Mouse (Mus musculus) brown adipose tissue, adult 24 weeks (tissue): Measurements from ENCODE around the gene Uevld. TPM values are rescaled to one million over a fixed set of nuclear protein-coding genes. Genes with fewer than 3 reads are reported as not detected.
A peak's percentile ranks its signal among the peaks of the same experiment; 100 is the strongest.
"Not testable (repeated sequence)": the region's sequence is repeated elsewhere in the genome, so short reads cannot be mapped to it uniquely, and the experiment has no call there.

Experiments
- H3K27ac ChIP-seq: fragments of 200-500 bp; replicated peaks from 2 replicates; pipeline ENCODE4 v1.5.1; 2012; ENCODE audit warnings: low read depth, mild to moderate bottlenecking, low read length
- H3K4me1 ChIP-seq: fragments of 200-500 bp; 2 replicates; pipeline ENCODE4 v1.6.1; 2012; ENCODE audit warnings: low read length, mixed read lengths; ENCODE audit not compliant: control insufficient read depth, insufficient read depth, insufficient read length
- H3K4me3 ChIP-seq: fragments of 200-500 bp; 2 replicates; pipeline ENCODE4 v1.5.1; 2012; ENCODE audit warnings: low read depth, mild to moderate bottlenecking, low read length, moderate library complexity; ENCODE audit not compliant: insufficient read depth
- polyA plus RNA-seq: library from polyadenylated mRNA; stranded (reverse); fragments of >200 nt; gene quantifications from 2 replicates; pipeline ENCODE4 v1.2.4, GENCODE M21; 2012; ENCODE audit not compliant: missing spikeins, insufficient read depth, insufficient read length

Uevld gene
- 9.3 and 12.4 TPM in 2 replicates for polyA plus RNA-seq

DNA sequence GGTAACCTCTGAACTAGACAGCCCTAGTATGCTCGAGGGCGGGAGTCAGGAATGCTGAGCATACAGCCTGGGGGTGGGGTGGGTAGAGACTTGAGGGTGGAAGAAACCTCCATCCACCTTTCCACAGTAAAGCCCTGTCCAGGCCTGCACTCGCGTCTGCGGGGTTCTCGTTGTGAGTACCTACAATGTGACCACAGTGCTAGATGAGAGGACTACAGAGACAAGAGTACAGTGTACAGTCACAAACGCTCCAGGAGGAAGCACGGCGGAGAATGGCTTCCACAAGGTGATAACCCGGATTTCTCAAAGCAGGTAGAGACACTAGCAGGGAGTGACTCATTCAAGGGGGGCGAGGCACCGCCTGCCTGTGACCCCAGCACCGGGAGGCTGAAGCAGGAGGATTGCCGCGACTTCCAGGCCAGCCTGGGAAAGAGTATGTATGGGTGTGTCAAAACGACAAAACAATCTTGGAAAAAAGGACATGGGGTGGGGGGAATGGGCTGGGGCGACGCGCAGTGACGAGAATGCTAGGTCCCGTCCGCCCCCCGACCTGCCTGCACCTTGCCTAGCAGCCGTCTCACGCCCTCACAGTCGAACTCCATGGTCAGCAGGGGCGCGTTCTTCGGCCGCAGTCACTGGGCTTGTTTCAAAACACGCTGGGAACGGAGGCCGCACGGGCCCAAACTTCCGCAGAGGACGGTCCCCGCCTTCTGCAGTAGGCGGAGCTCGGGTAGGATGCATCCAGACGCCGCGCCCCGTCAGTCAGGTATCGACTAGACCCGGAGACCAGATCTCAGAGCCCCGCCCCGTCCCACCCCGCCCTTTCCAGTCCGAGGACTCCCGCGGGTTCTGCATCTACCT lies at the start of gene Uevld:
Uevld (minus strand) TSS at position 697 of the 861 bp plus-strand sequence.
- Histone ChIP-seq H3K4me3 (peak within 1 kb of the TSS; percentile 93), H3K4me1 (peaks cover 3% of the 10 kb centered on the region; the same call in 1 of the 2 replicates), H3K27ac (no peak within 1 kb of the TSS)

GRCm38 (mm10) chr7:47007818-47008167 lies 49.5 kb upstream of the Uevld start:
- Histone ChIP-seq H3K27ac (peak overlapping the region; percentile 80), H3K4me3 (peak overlapping the region; percentile 75), H3K4me1 (peaks cover 11% of the 10 kb centered on the region)

- Histone ChIP-seq H3K27ac (peak overlapping the region; percentile 80), H3K4me1 (peaks cover 8% of the 10 kb centered on the region), H3K4me3 (peak overlapping the region; percentile 75)
These were observed 48.9 kb upstream of the Uevld start for GRCm38 (mm10) chr7:47007109-47007780.

DNA sequence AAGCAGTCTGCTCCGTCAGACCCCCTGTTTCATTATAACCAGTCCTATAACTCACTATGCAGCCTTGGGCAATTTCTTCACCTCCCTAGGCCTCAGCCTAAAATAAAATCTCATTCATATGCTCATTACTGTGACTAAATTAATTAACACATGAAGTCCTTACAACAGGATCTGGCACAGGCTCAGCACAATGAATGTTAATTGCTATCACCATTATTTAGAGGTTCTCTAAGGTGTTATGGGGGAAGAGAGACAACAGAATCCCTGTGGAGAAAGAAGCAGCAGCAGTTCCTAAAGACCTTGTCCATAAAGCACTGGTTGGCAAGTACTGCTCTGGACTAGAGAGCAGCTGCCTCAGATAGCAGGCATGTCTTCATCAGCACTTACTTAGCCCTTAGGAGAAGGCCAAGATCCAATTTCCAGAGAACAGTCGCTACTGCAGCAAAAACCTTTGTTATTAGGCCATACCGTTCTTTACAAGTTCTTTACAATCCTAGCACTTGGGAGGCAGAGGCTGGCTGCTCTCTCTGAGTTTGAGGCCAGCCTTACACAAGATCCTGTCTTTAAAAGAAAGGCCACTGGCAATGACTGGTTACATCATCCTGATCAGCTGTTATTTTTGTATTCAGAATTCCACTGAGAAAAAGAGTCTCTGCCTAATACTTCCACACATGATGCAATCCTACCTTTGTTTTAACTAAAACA lies 45.2 kb upstream of the Uevld start:
- Histone ChIP-seq H3K4me1 (peaks cover 8% of the 10 kb centered on the region), H3K4me3 (no peak overlapping the region), H3K27ac (peak overlapping the region; percentile 75)

DNA sequence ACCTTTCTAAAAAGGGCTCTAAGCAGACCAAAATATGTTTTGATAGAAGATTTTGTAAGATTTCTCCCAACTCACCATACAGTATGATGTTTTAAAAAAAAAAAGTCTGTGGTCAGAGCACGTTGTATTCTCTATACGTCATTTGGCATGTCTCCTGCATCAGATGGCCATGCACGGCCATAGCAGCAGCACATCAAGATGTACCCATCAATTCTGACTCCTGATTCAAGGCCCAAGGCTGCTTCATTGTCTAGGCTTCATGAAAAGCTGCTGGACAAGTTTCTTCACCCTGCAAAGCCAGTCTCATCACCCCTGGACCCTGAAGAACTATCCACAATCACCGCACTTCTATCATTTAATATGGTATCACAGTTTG lies 43.6 kb upstream of the Uevld start:
- Histone ChIP-seq H3K27ac (no peak overlapping the region), H3K4me3 (no peak overlapping the region), H3K4me1 (peaks cover 8% of the 10 kb centered on the region)

DNA sequence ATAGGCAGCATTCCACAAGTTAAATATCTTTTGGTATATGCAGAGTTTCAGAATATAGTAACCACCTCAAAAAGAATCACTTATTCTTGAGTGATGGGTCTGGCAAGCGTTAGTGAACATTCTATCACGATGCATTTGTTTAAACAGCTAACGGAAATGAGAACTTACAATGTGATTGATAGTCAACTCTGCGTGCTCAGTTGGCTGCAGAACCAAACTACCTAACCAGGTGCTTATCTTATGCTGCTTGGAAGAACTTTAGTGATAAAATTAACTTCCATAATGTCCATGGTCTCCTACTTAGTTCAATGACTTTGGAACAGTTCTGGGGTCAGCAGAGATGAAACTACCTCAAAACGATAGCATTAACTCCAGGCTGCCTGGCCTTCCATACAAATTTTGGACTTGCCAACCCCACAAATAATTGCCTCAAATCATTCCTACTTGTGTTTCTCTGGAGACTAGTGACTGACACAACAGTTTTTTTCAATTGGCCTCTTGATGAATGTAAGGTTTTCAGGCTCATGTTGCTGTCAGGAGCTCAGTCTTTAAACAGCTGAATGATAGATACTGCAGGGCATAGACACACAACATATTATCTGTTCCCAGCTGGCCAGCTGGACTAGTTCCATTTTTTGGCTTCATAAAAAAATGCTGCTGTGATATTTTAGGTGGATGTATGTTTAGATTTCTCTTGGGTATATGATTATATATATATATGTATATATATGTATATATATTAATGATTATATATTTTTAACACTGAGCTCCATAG lies 43.0 kb upstream of the Uevld start:
- H3K4me1 ChIP-seq: peaks cover 8% of the 10 kb centered on the region
- no peak overlapping the region for H3K4me3 ChIP-seq
- H3K27ac ChIP-seq: no peak overlapping the region

GRCm38 (mm10) chr7:47000644-47000983 lies 42.3 kb upstream of the Uevld start:
- Histone ChIP-seq H3K4me1 (peaks cover 8% of the 10 kb centered on the region), H3K27ac (no peak overlapping the region), H3K4me3 (no peak overlapping the region)

GRCm38 (mm10) chr7:46999983-47000643 lies 41.8 kb upstream of the Uevld start:
- peaks cover 8% of the 10 kb centered on the region for H3K4me1 ChIP-seq
- no peak overlapping the region for H3K27ac ChIP-seq
- no peak overlapping the region for H3K4me3 ChIP-seq

GRCm38 (mm10) chr7:46998942-46999341 lies 40.6 kb upstream of the Uevld start:
- H3K4me3 ChIP-seq: no peak overlapping the region
- H3K4me1 ChIP-seq: peaks cover 8% of the 10 kb centered on the region
- H3K27ac ChIP-seq: no peak overlapping the region

GRCm38 (mm10) chr7:46997644-46998395 lies 39.5 kb upstream of the Uevld start:
- H3K4me1 ChIP-seq: peaks cover 5% of the 10 kb centered on the region
- no peak overlapping the region for H3K4me3 ChIP-seq
- H3K27ac ChIP-seq: no peak overlapping the region

DNA sequence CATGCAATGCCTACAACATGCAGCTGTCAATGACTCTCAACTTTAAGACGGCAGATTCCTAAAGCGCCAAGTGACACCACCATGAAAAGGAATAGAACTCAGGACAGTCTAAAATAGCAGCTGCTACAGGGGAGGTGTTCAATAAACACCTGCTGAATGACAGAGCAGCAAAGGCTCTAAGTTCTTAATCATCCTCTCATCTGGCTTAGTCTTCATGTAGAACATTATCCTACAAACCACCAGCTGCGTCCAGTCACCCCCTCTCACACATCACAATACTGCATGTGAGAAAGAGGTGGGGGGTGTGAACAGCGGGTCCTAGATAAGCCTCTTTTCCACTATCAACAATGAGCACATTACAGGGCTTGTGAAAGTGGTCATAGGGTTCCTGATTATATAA lies 38.7 kb upstream of the Uevld start:
- Histone ChIP-seq H3K4me3 (no peak overlapping the region), H3K27ac (no peak overlapping the region), H3K4me1 (peaks cover 4% of the 10 kb centered on the region)

- H3K4me1 ChIP-seq: peaks cover 2% of the 10 kb centered on the region; the same call in 1 of the 2 replicates
- no peak overlapping the region for H3K27ac ChIP-seq
- no peak overlapping the region for H3K4me3 ChIP-seq
These were observed 37.2 kb upstream of the Uevld start for GRCm38 (mm10) chr7:46995558-46995957.

DNA sequence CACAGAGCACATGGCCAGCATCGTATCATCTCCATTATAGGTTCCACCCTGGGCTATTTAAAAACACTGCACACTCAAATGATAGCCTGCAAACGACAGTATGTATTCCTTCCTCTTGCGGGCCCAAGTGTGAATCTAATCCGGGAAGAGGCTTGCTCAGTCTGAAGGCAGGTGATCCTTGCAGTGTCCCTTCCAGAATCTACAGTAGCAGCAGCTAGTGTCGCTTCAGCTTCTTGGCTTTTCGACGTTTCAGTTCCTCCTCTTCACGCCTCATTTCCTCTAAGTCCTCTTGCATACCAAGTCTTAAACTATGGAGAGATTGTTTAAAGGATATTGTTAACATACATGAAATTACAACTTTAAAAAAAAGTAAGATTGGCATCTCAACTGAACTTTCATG lies 34.8 kb upstream of the Uevld start:
- Histone ChIP-seq H3K27ac (no peak overlapping the region), H3K4me1 (no peaks in the 10 kb centered on the region), H3K4me3 (no peak overlapping the region)

DNA sequence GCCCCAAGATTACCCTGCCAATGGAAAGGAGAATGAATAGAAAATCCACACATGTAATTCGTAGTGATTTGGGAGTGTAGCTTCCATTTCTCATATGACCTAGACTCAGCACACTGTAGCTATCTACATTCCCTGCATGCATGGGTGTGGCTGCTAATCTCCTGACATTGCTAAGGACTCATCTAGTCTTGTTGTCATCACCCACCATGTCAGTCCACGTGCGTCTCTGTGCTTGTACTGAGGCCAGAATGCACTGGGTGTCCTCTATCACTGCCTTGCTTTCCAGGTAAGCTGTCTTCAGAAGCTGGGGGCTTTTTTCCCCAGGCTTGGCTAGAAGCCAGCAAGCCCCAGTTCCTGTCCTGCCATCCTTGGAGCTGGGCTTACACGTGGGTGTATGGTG lies 31.1 kb upstream of the Uevld start:
- H3K4me3 ChIP-seq, H3K27ac ChIP-seq, H3K4me1 ChIP-seq: not testable (repeated sequence)
